Mouse (Mus musculus): ENCODE measurements around the gene Ptbp3. TPM values are rescaled to one million over a fixed set of nuclear protein-coding genes. Genes with fewer than 3 reads are reported as not detected.

The Ptbp3 gene
- polyA plus RNA-seq, 1 experiment from 2014 or later, result 40.4 TPM

- H3K4me2 ChIP-seq (replicated peaks), result no peak overlapping the region
- no peaks in the 10 kb centered on the region for H3K27me3 ChIP-seq
- H3K9me3 ChIP-seq, result no peaks in the 10 kb centered on the region
- no peak overlapping the region for H3K4me3 ChIP-seq
- 77% methylated on average over 6 of the region's 6 CpGs for WGBS
- no peak for ATAC-seq (ENCODE audit: low FRiP score, low read depth)
- H3K9ac ChIP-seq, result no peak overlapping the region
- no peaks in the 10 kb centered on the region for H3K36me3 ChIP-seq
- H3K27ac ChIP-seq, result no peak overlapping the region
- 0 out of 2 replicates have a peak, but pooled peaks cover 5% of the 10 kb centered on the region for H3K4me1 ChIP-seq
Observed at GRCm38 (mm10) chr4:59462494-59462893, 86.7 kb downstream of the Ptbp3 start.

DNA sequence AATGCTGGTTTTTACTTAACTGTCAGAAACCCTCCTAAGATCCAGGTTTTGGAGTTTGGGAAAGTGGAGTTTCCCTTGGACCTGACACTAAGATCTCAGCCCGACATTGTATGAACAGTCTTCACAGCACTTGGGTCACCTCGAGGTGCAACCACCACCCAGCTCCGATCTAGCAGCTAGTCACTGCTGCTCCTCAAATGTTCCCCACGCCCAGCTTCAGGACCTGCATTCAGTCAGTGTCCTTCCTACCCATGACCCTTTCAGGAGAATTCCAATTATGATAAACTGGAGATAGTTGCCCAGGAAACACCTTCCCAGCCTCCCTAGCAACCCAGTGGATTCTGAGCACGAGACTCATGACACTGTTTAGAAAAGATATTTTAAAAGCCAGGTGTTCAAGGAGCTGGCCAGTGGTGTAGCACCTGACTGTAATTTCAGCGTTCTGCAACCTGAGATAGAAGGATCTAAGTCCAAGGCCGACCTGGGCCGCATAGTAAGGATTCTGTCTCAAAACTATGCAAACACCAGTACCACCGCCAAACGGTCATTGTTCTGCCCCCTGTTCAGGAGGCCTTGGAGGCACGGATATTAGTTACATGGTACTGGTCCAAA, 87.9 kb downstream of the Ptbp3 start:
- Histone ChIP-seq H3K27ac (no peak overlapping the region), H3K4me2 (replicated peaks) (no peak overlapping the region), H3K36me3 (no peaks in the 10 kb centered on the region), H3K4me1 (0 out of 2 replicates have a peak, but pooled peaks cover 5% of the 10 kb centered on the region), H3K9me3 (no peaks in the 10 kb centered on the region), H3K4me3 (no peak overlapping the region), H3K27me3 (no peaks in the 10 kb centered on the region), H3K9ac (no peak overlapping the region)
- 83% methylated on average over 11 of the region's 11 CpGs for WGBS
- no peak for ATAC-seq (ENCODE audit: low FRiP score, low read depth)

DNA sequence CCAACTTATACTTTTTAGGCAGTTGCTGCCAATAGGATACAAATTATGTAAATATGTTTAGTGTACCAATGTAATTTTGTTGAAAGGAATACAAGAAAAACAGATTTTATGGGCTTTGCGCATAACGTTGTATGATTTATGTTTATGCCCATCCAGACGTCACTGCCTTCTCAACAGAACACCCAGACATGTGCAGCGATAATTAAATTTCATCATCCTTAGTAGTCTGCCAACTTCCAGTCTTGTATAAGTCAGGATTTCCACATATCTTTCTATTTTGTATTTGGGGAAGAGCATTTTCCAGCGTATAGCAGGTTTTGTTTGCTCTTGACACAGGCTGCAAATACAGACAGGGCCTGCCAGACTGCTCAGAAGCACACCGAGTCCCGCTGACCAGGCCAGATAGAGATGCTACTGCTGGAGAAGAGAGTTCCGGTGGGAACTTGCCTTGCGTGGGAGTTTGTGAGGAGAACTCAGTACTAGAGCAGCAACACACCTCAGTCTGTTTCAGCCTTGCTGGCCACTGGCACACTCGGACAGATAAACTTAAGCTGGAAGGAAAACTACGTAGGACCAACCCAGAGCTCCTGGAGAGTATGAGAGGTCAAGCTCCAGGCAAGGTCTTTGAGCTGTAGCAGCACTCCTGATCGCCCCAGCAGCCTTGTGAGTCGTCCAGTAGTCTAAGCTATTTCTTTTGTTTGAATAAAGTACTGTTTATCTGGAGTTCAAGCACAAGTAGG, 89.8 kb downstream of the Ptbp3 start:
- H3K4me3 ChIP-seq, result no peak overlapping the region
- H3K9me3 ChIP-seq, result no peaks in the 10 kb centered on the region
- 82% methylated on average over 13 of the region's 13 CpGs for WGBS
- no peaks in the 10 kb centered on the region for H3K27me3 ChIP-seq
- no peak overlapping the region for H3K4me2 ChIP-seq (replicated peaks)
- no peak overlapping the region for H3K27ac ChIP-seq
- ATAC-seq (ENCODE audit: low FRiP score, low read depth), result no peak
- 0 out of 2 replicates have a peak, but pooled peaks cover 5% of the 10 kb centered on the region for H3K4me1 ChIP-seq
- H3K9ac ChIP-seq, result no peak overlapping the region
- H3K36me3 ChIP-seq, result no peaks in the 10 kb centered on the region

DNA sequence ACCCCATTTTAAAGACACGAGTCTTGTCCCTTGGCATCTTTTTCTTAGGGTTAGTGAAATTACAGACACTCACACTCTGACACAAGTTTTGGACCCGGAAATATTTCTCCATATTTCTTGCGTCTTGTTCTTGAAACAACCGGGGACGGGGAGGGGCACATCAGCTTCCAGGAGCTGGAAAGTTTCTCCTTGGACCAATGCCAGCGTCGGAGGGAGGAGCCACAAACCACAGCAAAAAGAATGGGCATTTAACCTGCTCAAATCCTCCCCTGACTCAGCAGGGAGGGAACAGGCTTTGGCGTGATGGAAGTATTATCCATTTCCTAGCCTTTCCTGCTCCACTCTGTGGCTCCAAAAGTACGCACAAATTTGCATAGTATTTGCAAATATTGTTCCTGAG, 91.2 kb downstream of the Ptbp3 start:
- 45% methylated on average over 9 of the region's 9 CpGs for WGBS
- no peak overlapping the region for H3K4me3 ChIP-seq
- H3K4me1 ChIP-seq, result 0 out of 2 replicates have a peak, but pooled peaks cover 5% of the 10 kb centered on the region
- no peak overlapping the region for H3K4me2 ChIP-seq (replicated peaks)
- ATAC-seq (ENCODE audit: low FRiP score, low read depth), result no peak
- H3K36me3 ChIP-seq, result no peaks in the 10 kb centered on the region
- no peak overlapping the region for H3K9ac ChIP-seq
- H3K27me3 ChIP-seq, result no peaks in the 10 kb centered on the region
- no peak overlapping the region for H3K27ac ChIP-seq
- H3K9me3 ChIP-seq, result no peaks in the 10 kb centered on the region

DNA sequence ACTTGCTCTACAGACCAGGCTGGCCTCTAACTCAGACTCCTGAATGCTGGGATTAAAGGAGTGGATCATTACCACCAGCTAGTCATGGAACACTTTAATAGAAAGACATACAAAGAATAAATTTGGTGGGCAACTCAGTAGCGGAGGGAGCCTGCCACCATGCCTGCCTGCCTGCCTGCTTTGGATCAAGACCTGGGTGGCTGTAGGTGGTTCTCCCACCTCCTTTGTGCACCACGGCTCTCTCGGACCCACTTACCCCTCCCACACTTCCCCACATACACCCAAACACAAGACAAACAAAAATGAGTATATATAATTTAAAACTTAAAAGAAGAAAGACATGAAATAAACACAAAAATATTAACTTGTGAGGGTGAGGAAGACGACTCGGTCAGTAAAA, 92.1 kb downstream of the Ptbp3 start:
- no peaks in the 10 kb centered on the region for H3K27me3 ChIP-seq
- no peak overlapping the region for H3K27ac ChIP-seq
- H3K4me2 ChIP-seq (replicated peaks), result no peak overlapping the region
- ATAC-seq (ENCODE audit: low FRiP score, low read depth), result no peak
- no peaks in the 10 kb centered on the region for H3K36me3 ChIP-seq
- H3K4me3 ChIP-seq, result no peak overlapping the region
- 89% methylated on average over 5 of the region's 5 CpGs for whole genome bisulfite sequencing
- H3K9ac ChIP-seq, result no peak overlapping the region
- 0 out of 2 replicates have a peak, but pooled peaks cover 5% of the 10 kb centered on the region for H3K4me1 ChIP-seq
- no peaks in the 10 kb centered on the region for H3K9me3 ChIP-seq

DNA sequence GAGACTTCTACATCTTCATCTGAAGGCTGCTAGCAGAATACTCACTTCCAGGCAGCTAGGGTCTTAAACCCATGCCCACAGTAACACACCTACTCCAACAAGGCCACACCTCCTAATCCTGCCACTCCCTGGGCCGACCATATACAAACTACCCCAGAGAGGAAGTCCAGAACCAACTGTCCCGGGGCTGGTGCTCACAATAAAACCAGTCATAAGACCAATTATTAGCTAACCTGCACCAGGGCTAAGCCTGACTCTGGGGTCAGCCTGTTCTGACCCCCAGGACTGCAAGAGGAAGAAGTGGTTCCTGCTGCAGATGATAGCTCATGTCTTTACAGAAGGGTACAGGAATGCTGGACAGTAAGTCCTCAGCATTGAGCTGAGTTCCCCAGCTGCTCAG, 93.7 kb downstream of the Ptbp3 start:
- Histone ChIP-seq H3K27me3 (no peaks in the 10 kb centered on the region), H3K27ac (no peak overlapping the region), H3K9me3 (no peaks in the 10 kb centered on the region), H3K4me2 (replicated peaks) (no peak overlapping the region), H3K4me1 (0 out of 2 replicates have a peak, but pooled peaks cover 5% of the 10 kb centered on the region), H3K4me3 (no peak overlapping the region), H3K9ac (no peak overlapping the region), H3K36me3 (no peaks in the 10 kb centered on the region)
- no peak for ATAC-seq (ENCODE audit: low FRiP score, low read depth)
- WGBS, result 31% methylated on average over 2 of the region's 2 CpGs

DNA sequence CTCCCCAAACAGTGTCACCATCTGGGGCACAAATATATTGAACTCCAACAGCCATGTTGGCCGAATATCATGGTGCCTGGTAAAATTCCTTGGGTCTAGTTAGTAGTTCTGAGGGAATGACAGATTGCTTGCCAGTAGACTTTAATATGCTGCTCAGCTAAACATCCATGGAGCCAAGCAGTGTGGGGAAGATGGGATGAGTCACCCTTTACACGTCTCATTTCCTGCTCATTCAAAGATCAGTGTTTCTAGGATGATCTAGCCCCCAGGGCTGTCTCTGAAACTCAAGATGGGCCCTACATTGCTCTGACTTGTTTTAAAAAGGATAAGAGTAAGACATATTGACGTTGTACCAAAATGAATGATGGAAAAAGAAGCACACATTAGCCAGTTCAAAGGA, 95.1 kb downstream of the Ptbp3 start:
- Histone ChIP-seq H3K9ac (no peak overlapping the region), H3K27ac (no peak overlapping the region), H3K9me3 (no peaks in the 10 kb centered on the region), H3K36me3 (no peaks in the 10 kb centered on the region), H3K4me2 (replicated peaks) (no peak overlapping the region), H3K4me3 (no peak overlapping the region), H3K4me1 (0 out of 2 replicates have a peak, but pooled peaks cover 5% of the 10 kb centered on the region), H3K27me3 (no peaks in the 10 kb centered on the region)
- WGBS, result 68% methylated on average over 3 of the region's 3 CpGs
- ATAC-seq (ENCODE audit: low FRiP score, low read depth), result no peak

GRCm38 (mm10) chr4:59452503-59452933, 96.6 kb downstream of the Ptbp3 start:
- Histone ChIP-seq H3K9me3 (no peaks in the 10 kb centered on the region), H3K27me3 (no peaks in the 10 kb centered on the region), H3K27ac (no peak overlapping the region), H3K36me3 (no peaks in the 10 kb centered on the region), H3K9ac (no peak overlapping the region), H3K4me1 (no peaks in the 10 kb centered on the region), H3K4me2 (replicated peaks) (no peak overlapping the region), H3K4me3 (no peak overlapping the region)
- ATAC-seq (ENCODE audit: low FRiP score, low read depth), result no peak
- 44% methylated on average over 8 of the region's 8 CpGs for WGBS

DNA sequence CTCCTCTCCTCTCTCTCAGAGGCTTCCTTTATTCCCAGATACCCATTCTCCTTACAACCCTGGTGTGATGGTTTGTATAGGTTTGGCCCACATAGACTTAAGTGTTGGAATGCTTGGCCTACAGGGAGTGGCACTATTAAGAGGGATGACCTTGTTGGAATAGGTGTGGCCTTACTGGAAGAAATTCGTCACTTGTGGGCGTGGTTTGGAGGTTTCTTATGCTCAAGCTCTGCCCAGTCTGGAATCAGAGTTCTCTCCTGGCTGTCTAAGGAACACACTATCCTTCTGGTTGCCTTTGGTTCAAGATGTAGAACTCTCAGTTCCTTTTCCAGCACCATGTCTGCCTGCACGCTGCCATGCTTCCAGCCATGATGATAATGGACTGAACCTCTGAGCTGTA, 98.3 kb downstream of the Ptbp3 start:
- Histone ChIP-seq H3K27me3 (no peaks in the 10 kb centered on the region), H3K4me3 (no peak overlapping the region), H3K4me1 (no peaks in the 10 kb centered on the region), H3K9ac (no peak overlapping the region), H3K9me3 (0 out of 2 replicates have a peak, but pooled peaks cover 6% of the 10 kb centered on the region), H3K36me3 (no peaks in the 10 kb centered on the region), H3K4me2 (replicated peaks) (no peak overlapping the region), H3K27ac (no peak overlapping the region)
- 90% methylated on average over 3 of the region's 3 CpGs for WGBS
- ATAC-seq (ENCODE audit: low FRiP score, low read depth), result no peak

DNA sequence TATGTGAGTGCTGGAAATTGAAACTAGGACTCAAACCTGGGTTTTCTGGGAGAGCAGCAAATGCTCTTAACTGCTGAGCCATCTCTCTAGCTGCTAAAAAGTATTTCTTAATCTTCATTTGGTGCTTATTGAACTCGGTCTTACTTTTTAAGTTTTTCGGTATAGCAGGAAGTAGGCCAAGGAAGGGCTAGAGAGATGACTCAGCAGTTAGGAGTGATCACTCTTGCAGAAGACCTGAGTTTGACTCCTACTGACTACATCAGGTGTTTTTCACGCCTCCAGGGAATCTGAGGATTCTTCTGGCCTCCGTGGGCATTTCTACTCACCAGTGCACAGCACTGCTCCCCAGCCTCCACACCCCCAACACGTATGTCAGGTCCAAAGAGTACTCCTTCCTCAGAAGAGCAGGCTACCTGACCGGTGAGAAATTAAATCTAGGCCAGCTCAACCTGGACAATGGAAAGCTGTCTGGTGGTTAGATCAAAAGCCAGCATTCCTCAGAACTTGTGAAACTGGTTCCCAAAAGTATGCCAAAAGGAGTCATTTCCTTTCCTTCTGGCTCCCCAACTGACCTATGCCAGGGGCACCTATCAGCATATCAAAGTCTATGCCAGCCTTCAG, 98.8 kb downstream of the Ptbp3 start:
- Histone ChIP-seq H3K9ac (no peak overlapping the region), H3K4me1 (no peaks in the 10 kb centered on the region), H3K4me2 (replicated peaks) (no peak overlapping the region), H3K4me3 (no peak overlapping the region), H3K36me3 (no peaks in the 10 kb centered on the region), H3K9me3 (0 out of 2 replicates have a peak, but pooled peaks cover 6% of the 10 kb centered on the region), H3K27me3 (no peaks in the 10 kb centered on the region), H3K27ac (no peak overlapping the region)
- no peak for ATAC-seq (ENCODE audit: low FRiP score, low read depth)
- 79% methylated on average over 6 of the region's 6 CpGs for WGBS

- Histone ChIP-seq H3K4me3 (no peak overlapping the region), H3K9me3 (0 out of 2 replicates have a peak, but pooled peaks cover 6% of the 10 kb centered on the region), H3K4me1 (no peaks in the 10 kb centered on the region), H3K9ac (no peak overlapping the region), H3K27me3 (no peaks in the 10 kb centered on the region), H3K4me2 (replicated peaks) (no peak overlapping the region), H3K36me3 (no peaks in the 10 kb centered on the region), H3K27ac (no peak overlapping the region)
- 85% methylated on average over 1 of the region's 1 CpGs for WGBS
- no peak for ATAC-seq (ENCODE audit: low FRiP score, low read depth)
Observed at GRCm38 (mm10) chr4:59447296-59447695, 101.9 kb downstream of the Ptbp3 start.

- 0 out of 2 replicates have a peak, but pooled peaks cover 6% of the 10 kb centered on the region for H3K9me3 ChIP-seq
- H3K27me3 ChIP-seq, result 0 out of 2 replicates have a peak, but pooled peaks cover 1% of the 10 kb centered on the region
- no peak overlapping the region for H3K4me2 ChIP-seq (replicated peaks)
- H3K9ac ChIP-seq, result no peak overlapping the region
- H3K36me3 ChIP-seq, result no peaks in the 10 kb centered on the region
- ATAC-seq (ENCODE audit: low FRiP score, low read depth), result no peak
- H3K4me3 ChIP-seq, result no peak overlapping the region
- no peak overlapping the region for H3K27ac ChIP-seq
- H3K4me1 ChIP-seq, result no peaks in the 10 kb centered on the region
- WGBS, result 59% methylated on average over 6 of the region's 6 CpGs
Observed at GRCm38 (mm10) chr4:59445516-59445915, 103.6 kb downstream of the Ptbp3 start.

Data from limb, embryonic 13.5 days (tissue).